Mouse (Mus musculus) testis, adult 2 months (tissue): ENCODE results near the gene Pias4.

ENCODE experiments used
- CTCF ChIP-seq: fragments of 200-500 bp; IDR thresholded peaks from 2 replicates; pipeline ENCODE4 v1.5.1; 2012; ENCODE audit warnings: low read depth, mild to moderate bottlenecking, inconsistent platforms, low read length, moderate library complexity; ENCODE audit not compliant: control insufficient read depth, insufficient read depth, insufficient replicate concordance
- POLR2A ChIP-seq: fragments of 200-500 bp; IDR thresholded peaks from 2 replicates; pipeline ENCODE4 v1.6.1; 2012; ENCODE audit warnings: low read depth, mild to moderate bottlenecking, inconsistent platforms, low read length, moderate library complexity; ENCODE audit not compliant: control insufficient read depth

GRCm38 (mm10) chr10:81192270-81192967 is 24.7 kb upstream of the Pias4 start:
- no peak for TF ChIP-seq CTCF
- TF ChIP-seq POLR2A = no peak; the same call in 1 of the 2 replicates
